Mouse (Mus musculus): ENCODE results near the gene Dnah5.

GRCm38 (mm10) chr15:28404630-28405029 is 201.1 kb downstream of the Dnah5 start:
- TF ChIP-seq POLR2A (IDR thresholded peaks at IDR 0.05; ENCODE audit: low read depth, low read length) = no peak
- no peak for TF ChIP-seq CTCF (IDR thresholded peaks at IDR 0.05; ENCODE audit: extremely low read depth, insufficient read depth, insufficient read length, insufficient replicate concordance)

All from spleen, adult 2 months (tissue).